Mouse (Mus musculus) embryonic fibroblast, embryonic 13.5 days (primary cell): Measurements from ENCODE around the gene Rnf169.

Source experiments
- CTCF ChIP-seq: IDR thresholded peaks from 2 replicates; pipeline ENCODE4 v1.5.1; 2011; ENCODE audit warnings: mild to moderate bottlenecking, control low read depth, low read length, moderate library complexity, borderline replicate concordance; ENCODE audit not compliant: insufficient read depth
- POLR2A ChIP-seq: IDR thresholded peaks from 2 replicates; pipeline ENCODE4 v1.6.1; 2011; ENCODE audit warnings: low read depth, mild to moderate bottlenecking, control low read depth, low read length, moderate library complexity

GRCm38 (mm10) chr7:99982256-99983242, 2.3 kb upstream of the Rnf169 start:
- no peak for TF ChIP-seq POLR2A
- TF ChIP-seq CTCF = no peak
